Mouse (Mus musculus): ENCODE results near the gene Gm6408.
"Not testable (repeated sequence)": the region's sequence is repeated elsewhere in the genome, so short reads cannot be mapped to it uniquely, and the experiment has no call there.

The Gm6408 gene

DNA sequence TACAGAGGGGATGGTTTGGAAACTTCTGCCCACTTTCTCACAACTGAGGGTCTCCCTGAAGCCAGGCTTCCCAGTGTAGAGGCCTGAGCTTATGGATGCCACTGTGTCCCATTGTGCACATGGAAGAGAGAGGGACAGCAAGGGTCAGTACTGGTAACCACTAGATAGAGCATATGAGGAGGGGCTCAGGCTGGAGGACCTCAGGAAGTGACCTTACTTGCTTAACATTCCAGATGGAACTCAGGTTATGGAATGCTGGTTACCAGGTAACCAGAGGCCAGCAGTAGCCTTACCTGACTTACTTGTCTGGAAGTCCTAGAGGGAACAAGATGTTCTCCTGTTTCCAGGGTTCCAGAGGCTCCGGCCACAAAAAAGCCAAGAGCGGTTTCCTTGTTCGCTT lies at the start of gene Gm6408:
Gm6408 (plus strand) TSS at position 301 of the 400 bp plus-strand sequence.
- in situ Hi-C loops (cut with MboI; ENCODE audit: low sequenced_read_pairs): not testable (repeated sequence)

DNA sequence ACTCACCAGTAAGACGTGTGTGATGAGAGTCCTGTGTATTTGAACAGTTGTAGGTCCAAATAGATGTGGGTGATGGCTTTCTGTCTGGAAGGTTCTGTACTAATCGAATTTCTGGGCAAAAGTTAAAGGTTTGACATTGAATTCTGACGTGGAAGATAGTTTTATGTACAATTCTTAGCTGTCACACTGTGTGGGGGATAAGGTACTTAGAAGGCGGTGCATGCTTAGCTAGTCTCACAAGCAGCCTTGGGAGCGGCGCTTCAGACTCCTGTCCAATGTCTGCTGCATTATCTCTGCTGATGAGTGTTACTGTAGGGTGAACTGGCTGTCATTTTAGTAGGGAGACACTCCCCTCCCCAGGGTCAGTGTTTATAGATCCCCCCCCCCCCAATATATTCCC lies 49.3 kb upstream of the Gm6408 start:
- in situ Hi-C loops (cut with MboI; ENCODE audit: low sequenced_read_pairs): no loop called here

DNA sequence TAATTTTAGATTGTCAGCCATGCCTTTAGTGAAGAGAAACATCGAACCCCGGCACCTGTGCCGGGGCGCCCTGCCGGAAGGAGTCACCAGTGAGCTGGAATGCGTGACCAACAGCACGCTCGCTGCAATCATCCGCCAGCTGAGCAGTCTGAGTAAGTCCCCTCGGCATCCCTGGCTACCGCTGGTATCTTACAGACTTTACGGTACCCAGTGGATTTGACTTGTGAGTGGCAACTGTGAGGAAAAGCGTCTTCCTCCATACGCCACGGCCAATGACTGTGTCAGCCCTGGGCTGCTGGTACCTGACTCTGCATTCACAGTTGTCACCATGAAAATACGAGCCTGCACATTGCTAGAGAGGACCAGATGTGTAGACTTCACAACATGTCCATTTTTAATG lies 46.4 kb upstream of the Gm6408 start:
- in situ Hi-C loops (cut with MboI; ENCODE audit: low sequenced_read_pairs): no loop called here

DNA sequence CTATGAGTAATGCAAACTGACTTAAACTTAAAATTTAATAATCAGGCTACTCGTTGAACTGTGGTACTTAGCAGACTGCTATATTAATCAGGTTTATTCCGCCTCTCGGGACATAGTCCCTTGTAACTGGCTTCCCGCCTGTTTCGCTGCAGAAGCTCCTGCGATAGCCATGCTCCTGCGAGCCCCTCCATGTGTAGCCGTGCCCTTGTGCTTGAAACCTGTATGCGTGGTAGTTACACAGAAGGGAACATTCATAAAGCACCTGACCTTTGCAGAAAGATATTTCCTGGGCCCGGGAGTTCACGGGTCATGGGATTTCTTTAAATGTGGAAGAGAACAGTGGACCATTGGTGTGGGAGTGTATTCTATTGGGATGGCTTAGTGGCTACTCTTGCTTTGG lies 45.0 kb upstream of the Gm6408 start:
- in situ Hi-C loops (cut with MboI; ENCODE audit: low sequenced_read_pairs): no loop called here

DNA sequence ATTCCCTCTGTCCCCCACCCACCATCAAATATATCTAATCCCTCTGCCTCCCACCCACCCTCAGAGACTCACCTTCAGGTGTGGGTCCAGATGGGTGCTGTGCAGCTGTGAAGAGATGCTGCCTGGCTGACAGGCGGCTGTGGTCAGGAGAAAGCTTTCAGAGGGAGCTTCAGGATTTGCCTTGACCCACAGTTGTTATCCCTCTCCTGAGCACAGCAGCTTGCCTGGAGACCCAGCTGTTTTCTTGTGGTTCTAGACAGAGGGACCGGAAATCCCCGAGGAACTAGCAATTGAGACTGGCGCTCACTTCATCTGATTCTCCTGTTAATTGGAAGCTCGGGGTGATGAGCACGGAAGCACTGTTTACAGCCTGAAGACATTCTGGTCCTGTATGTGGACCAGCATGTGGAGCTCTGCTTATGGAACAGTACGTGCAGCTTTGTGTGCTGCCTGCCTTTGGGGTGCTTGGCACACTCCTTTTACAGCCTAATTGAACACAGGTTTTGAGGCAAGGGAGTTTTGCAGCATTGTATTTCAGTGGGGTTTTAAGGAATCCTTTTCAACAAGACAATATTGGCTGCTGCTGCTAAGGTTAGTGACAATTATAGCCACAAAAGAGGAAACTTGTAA lies 42.5 kb upstream of the Gm6408 start:
- in situ Hi-C loops (cut with MboI; ENCODE audit: low sequenced_read_pairs): no loop called here

DNA sequence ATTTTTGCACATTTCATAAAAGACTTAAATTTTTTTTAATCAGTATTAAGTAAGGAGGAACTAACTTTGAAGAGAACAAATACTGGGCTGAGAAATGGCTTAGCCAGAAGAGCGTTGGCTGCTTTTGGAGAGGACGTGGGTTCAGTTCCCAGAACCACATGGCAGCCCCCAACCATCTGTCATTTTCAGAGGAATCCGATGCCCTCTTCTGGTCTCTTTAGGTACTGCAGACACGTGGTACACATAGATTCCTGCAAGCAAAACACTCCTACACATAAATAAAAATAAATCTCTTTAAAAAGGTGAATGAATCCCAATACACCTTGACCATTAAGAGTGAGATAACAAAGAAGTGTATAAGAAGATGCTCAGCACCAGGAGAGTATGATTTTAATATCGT lies 41.5 kb upstream of the Gm6408 start:
- in situ Hi-C loops (cut with MboI; ENCODE audit: low sequenced_read_pairs): no loop called here

DNA sequence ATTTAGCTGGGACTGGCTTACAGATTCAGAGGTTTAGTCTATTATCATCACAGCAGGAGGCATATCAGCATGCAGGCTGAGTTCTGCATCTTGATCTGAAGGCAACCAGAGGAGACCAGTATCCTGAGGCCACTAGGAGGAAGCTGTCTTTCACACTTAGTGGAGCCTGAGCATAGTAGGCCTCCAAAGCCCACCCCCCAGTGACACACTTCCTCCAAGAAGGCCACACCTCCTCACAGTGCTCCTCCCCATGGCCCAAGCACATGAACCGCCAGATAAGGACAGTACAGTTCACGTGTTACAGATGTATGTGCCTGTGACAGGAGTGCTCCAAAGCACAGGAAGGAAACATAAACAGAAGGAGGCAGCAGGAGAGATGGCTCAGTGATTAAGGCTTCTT lies 39.0 kb upstream of the Gm6408 start:
- in situ Hi-C loops (cut with MboI; ENCODE audit: low sequenced_read_pairs): no loop called here

DNA sequence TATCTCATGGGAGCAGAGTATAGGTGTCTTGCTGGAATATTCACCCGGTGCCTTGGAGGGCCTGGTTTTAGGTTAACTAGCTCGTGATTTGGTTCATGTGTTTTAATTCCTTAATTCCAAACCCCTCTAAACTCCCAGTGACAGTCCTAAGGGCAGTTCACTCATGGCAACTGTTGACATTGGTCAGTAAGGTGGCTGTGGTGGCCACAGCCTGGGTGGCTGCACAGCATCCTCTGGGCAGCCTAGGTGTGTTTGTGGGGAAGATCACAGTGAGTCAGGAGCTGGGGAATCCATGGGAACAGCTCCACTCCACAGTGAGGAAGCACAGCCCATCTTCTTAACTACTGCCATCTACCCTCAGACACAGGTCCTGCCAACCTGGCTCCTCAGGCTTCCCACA lies 35.1 kb upstream of the Gm6408 start:
- in situ Hi-C loops (cut with MboI; ENCODE audit: low sequenced_read_pairs): no loop called here

DNA sequence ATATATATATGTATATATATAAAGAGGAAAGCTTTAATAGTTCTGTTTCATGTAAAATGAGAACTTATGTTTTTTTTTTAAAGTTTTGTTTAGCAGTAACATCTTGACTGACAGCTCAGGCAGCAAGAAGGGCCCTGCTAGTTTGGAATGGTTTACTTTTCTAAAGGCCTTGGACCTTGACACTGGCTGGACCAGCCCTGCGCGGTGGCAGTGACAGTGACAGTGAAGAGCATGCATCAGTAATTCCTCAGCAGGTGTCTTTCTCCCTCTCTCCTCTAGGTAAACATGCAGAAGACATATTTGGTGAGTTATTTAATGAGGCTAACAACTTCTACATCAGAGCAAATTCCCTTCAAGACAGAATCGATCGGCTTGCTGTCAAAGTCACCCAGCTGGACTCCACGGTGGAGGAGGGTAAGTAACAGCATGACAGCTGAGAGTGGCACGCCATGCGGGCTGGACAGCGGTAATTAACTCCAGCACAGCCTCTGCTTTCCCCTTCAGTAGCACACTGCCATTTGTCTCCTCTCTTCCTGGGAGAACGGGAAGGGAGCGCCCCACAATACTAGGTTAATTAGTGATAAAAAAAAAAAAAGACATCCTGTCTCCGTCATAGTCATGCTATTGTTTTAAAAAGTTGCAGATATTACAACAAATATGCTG lies 30.0 kb upstream of the Gm6408 start:
- in situ Hi-C loops (cut with MboI; ENCODE audit: low sequenced_read_pairs): no loop called here

DNA sequence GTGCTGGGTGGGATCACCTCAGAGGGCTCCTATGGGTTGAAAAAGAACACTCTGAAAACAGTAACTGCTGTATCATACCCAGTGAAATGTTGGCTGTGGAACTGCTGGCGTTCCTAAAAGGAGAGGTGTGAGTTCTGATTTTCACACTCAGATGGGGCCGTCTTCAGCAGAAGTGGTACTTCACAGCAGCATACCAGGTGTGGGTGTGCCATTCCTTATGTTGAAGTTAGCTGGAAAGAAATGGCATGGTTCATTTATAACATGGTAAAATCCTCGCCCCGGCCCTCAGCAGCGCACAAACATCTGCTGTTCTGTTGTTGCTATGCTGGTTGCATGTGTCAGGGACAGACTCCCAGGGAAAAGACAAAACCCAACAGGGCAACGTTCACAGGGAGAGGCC lies 28.2 kb upstream of the Gm6408 start:
- in situ Hi-C loops (cut with MboI; ENCODE audit: low sequenced_read_pairs): no loop called here

DNA sequence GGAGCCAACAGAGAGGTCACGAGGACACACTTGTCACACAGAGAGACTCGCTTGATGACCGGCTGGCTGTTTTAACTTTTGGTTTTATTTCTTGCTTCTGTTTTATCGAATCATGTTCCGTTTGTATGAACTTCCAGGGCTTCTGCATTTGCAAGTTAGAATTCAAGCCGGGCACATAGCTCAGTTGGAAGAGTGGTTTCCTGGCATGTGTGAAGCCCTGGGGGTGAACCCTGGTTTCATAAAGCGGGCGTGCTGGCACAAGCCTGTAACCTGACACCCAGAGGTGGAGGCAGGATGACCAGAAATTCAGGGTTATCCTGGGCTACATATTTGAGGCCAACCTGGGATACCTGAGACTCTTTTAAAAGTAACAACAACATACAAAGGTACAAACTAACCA lies 20.2 kb upstream of the Gm6408 start:
- in situ Hi-C loops (cut with MboI; ENCODE audit: low sequenced_read_pairs): no loop called here

DNA sequence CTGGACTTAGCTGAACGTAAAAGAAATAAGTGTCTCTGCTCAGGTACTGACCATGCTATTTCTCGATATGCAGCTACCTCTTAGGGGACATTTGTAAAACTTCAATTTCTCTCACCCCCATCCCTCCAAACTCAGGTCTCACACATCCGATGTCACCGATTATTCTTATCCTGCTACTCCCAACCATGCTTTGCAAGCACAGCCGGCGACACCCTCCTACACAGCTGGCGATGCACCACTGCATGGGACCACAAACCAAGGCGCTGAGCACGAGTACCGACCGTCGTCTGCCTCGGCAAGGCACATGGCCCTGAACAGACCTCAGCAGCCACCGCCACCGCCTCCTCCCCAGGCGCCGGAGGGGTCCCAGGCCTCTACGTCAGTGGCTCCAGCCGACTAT lies 15.1 kb upstream of the Gm6408 start:
- in situ Hi-C loops (cut with MboI; ENCODE audit: low sequenced_read_pairs): no loop called here

DNA sequence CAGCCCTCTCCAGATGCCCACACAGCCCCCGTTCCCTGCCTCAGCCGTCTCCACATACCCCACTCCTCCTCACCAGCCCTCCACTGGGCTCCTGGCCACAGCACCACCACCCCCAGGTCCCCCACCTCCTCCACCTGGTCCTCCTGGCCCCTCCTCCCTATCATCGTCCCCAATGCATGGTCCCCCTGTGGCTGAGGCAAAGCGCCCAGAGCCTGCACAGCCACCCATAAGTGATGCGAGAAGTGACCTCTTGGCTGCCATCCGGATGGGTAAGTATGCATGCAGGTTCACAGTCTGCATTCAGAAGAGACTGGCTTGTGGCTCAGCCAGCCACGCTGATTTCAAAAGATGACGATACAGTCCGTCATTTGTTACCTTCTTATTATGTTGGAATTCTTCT lies 13.5 kb upstream of the Gm6408 start:
- in situ Hi-C loops (cut with MboI; ENCODE audit: low sequenced_read_pairs): no loop called here

DNA sequence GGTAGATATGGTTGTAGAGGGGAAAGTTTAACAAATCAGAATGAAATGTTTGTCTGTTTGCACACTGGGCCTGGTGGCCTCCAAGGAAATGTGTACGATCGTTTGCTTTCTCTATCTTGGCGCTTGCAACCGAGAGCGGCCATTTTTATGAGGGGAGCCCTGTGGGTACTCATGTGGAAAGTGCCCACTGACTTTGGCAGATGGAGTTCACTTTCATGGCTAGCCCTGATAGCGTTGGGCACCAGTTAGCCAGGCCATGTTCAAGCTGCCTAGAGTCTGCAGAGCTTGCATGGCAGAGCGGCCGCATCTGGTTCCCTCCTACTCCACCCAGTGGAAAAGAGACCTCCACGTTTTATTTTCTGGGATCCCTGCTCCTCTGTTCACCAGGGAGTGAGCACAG lies 10.9 kb upstream of the Gm6408 start:
- in situ Hi-C loops (cut with MboI; ENCODE audit: low sequenced_read_pairs): loop anchor here (10.0 kb wide), 1 partner anchor 276 kb away; no protein-coding TSS in a partner anchor

DNA sequence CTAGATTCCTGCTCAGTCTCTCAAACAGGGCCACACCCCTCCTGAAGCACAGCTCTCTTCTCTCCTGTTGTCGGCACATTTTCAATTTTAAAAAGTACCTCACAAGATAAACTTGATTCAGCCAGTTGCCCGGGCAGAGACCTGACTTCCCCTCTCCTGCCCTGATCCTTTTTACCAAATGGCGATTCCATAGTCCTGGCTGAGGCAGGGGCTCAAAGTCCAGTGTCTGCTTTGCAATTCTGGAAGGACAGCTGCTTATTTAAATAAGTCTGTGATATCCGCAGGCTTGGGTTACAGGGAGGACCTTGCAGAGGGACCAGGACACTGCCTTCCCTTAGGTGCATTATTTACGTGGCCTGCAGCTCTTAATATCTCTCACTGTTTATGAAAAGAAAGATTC lies 10.5 kb upstream of the Gm6408 start:
- in situ Hi-C loops (cut with MboI; ENCODE audit: low sequenced_read_pairs): loop anchor here (10.0 kb wide), 1 partner anchor 277 kb away; no protein-coding TSS in a partner anchor

DNA sequence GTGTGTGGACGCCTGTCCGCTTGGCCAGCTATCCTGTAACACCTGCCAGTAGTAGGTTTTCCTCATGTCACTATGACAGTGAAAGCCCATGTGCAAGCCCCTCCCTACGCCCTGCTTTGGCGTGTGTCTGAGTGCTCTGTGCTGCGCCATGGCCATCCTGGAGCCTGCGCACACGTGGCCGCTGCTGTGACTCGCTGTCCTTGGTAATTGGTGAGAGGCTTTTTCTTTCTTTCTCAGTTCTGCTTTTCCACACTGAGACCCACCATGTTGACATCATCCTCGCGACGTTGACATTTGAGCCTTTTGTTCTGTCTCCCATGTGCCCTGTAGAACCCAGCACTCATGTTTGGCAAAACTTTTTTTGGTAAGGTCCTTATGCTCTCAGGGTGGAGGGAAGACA lies 9.9 kb upstream of the Gm6408 start:
- in situ Hi-C loops (cut with MboI; ENCODE audit: low sequenced_read_pairs): loop anchor here (10.0 kb wide), 1 partner anchor 277 kb away; no protein-coding TSS in a partner anchor

DNA sequence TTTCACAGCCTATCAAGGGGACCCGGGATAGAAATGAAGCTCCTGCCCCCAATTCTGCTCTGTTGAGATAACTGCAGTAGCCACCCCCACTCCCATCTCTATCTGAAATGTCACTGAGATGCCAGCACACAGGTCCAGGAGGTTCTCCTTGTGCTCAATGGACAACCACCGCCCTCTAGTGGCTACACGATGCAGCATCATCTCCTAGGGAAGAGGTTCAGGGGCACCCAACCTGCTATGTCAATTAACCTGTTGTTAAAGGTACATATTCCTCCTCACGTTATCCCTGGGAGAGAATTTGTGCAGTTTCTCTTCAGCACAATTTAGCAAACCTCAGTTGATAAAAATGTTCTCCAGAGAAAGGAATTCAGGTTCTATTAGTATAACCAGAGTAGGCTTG lies 2.2 kb upstream of the Gm6408 start:
- in situ Hi-C loops (cut with MboI; ENCODE audit: low sequenced_read_pairs): loop anchor here (10.0 kb wide), 1 partner anchor 285 kb away; no protein-coding TSS in a partner anchor

DNA sequence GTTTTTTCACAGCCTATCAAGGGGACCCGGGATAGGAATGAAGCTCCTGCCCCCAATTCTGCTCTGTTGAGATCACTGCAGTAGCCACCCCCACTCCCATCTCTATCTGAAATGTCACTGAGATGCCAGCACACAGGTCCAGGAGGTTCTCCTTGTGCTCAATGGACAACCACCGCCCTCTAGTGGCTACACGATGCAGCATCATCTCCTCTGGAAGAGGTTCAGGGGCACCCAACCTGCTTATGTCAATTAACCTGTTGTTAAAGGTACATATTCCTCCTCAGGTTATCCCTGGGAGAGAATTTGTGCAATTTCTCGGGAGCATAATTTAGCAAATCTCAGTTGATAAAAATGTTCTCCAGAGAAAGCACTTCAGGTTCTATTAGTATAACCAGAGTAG lies 7.2 kb downstream of the Gm6408 start:
- in situ Hi-C loops (cut with MboI; ENCODE audit: low sequenced_read_pairs): not testable (repeated sequence)

DNA sequence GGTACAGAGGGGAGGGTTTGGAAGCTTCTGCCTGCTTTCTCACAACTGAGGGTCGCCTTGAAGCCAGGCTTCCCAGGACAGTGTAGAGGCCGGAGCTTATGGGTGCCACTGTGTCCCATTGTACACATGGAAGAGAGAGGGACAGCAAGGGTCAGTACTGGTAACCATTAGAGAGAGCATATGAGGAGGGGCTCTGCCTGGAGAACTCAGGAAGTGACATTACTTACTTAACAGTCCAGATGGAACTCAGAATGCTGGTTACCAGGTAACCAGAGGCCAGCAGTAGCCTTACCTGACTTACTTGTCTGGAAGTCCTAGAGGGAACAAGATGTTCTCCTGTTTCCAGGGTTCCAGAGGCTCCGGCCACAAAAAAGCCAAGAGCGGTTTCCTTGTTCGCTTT lies 9.3 kb downstream of the Gm6408 start, which contains the start of gene Gm6370:
Gm6370 (plus strand) TSS at position 301 of the 400 bp plus-strand sequence.
- in situ Hi-C loops (cut with MboI; ENCODE audit: low sequenced_read_pairs): not testable (repeated sequence)

DNA sequence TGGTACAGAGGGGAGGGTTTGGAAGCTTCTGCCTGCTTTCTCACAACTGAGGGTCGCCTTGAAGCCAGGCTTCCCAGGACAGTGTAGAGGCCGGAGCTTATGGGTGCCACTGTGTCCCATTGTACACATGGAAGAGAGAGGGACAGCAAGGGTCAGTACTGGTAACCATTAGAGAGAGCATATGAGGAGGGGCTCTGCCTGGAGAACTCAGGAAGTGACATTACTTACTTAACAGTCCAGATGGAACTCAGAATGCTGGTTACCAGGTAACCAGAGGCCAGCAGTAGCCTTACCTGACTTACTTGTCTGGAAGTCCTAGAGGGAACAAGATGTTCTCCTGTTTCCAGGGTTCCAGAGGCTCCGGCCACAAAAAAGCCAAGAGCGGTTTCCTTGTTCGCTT lies 20.3 kb downstream of the Gm6408 start, which contains the start of gene 4930449I24Rik:
4930449I24Rik (plus strand) TSS at position 301 of the 400 bp plus-strand sequence.
- in situ Hi-C loops (cut with MboI; ENCODE audit: low sequenced_read_pairs): not testable (repeated sequence)

DNA sequence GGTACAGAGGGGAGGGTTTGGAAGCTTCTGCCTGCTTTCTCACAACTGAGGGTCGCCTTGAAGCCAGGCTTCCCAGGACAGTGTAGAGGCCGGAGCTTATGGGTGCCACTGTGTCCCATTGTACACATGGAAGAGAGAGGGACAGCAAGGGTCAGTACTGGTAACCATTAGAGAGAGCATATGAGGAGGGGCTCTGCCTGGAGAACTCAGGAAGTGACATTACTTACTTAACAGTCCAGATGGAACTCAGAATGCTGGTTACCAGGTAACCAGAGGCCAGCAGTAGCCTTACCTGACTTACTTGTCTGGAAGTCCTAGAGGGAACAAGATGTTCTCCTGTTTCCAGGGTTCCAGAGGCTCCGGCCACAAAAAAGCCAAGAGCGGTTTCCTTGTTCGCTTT lies 32.1 kb downstream of the Gm6408 start, which contains the start of gene Gm3402:
Gm3402 (plus strand) TSS at position 301 of the 400 bp plus-strand sequence.
- in situ Hi-C loops (cut with MboI; ENCODE audit: low sequenced_read_pairs): not testable (repeated sequence)

DNA sequence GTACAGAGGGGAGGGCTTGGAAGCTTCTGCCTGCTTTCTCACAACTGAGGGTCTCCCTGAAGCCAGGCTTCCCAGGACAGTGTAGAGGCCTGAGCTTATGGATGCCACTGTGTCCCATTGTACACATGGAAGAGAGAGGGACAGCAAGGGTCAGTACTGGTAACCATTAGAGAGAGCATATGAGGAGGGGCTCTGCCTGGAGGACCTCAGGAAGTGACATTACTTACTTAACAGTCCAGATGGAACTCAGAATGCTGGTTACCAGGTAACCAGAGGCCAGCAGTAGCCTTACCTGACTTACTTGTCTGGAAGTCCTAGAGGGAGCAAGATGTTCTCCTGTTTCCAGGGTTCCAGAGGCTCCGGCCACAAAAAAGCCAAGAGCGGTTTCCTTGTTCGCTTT lies 43.7 kb downstream of the Gm6408 start, which contains the start of gene Gm3404:
Gm3404 (plus strand) TSS at position 301 of the 400 bp plus-strand sequence.
- in situ Hi-C loops (cut with MboI; ENCODE audit: low sequenced_read_pairs): not testable (repeated sequence)
